Mouse (Mus musculus) neutrophil, adult 5-6 weeks (primary cell): ENCODE results near the gene Cnep1r1. TPM values are rescaled to one million over a fixed set of nuclear protein-coding genes. Genes with fewer than 3 reads are reported as not detected.

Experiments used
- ATAC-seq: fragments of 151-379, 151-347 bp; 2 replicates; pipeline ENCODE4 v1.8.0; 2017; ENCODE audit warnings: mild to moderate bottlenecking, moderate TSS enrichment; ENCODE audit not compliant: insufficient number of reproducible peaks, poor library complexity, low FRiP score, severe bottlenecking; ENCODE audit errors: extremely low read depth
- total RNA-seq: library from RNA; stranded (forward); fragments of 200-1000 nt; gene quantifications from 2 replicates; pipeline ENCODE4 v1.2.3, GENCODE M21; 2017

Gene Cnep1r1
- 13.3 and 15.7 TPM in 2 replicates for total RNA-seq

GRCm38 (mm10) chr8:88118456-88119036 is at the start of gene Cnep1r1:
TSS of gene Cnep1r1 (plus strand) at chr8:88118769.
- peak; percentile 99 for ATAC-seq

- ATAC-seq: no peak
Measured at GRCm38 (mm10) chr8:88082183-88082582, 36.4 kb upstream of the Cnep1r1 start.

- no peak for ATAC-seq
Measured at GRCm38 (mm10) chr8:88088006-88088405, 30.6 kb upstream of the Cnep1r1 start.

DNA sequence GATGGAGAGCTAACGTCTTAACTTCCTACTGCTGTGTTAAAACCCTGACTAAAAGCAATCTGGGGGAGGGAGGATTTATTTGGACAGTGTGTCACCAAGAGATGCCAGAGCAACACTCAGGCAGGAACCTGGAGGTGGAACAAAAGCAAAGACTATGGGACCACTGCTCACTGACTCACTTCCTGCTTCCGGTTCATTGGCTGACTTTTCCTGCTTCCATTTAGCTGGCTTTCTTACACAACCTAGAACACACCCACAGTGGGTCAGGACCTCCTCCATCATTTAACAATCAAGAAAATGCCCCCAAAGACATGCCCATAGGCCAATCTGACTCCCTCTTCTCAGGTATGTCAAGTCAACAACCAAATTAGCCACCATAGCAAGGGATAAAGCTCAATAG is 26.9 kb upstream of the Cnep1r1 start:
- ATAC-seq: no peak

DNA sequence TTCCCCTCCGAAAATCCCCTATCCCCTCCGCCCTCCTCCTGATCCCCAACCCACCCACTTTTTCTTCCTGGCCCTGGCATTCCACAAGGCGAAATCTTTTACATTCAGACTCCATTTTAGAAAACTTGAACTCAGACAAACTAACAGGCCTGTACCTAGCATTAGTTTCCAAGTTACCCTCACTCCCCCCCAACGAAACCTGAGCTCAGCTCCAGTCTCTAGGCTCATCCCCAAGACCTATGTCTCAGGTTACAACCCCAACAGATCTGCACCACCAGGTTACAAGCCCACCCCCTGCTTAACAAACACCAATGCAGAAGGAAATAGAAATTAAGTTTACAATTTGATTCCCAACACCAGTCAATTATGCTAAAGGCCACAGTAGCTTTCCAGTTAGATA is 25.2 kb upstream of the Cnep1r1 start:
- no peak for ATAC-seq

DNA sequence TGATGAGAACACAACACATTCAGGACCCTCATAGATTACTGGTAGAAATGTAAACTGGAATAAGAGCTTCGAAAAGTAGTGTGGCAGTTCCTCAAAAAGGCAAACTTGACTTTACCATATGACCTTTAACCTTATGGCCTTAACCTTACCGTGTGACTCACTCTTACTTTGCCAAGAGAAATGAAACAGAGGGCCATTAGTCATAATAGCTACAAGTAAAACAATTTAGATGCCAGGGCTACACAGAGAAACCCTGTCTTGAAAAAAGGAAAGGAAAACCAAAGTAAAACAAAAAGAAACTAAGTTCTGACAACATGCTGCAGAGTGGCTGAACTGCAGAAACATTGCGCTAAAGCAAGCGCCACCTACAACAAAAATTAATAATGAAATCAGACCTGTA is 19.7 kb upstream of the Cnep1r1 start:
- ATAC-seq: no peak

- ATAC-seq: no peak
Measured at GRCm38 (mm10) chr8:88099526-88099925, 19.0 kb upstream of the Cnep1r1 start.

DNA sequence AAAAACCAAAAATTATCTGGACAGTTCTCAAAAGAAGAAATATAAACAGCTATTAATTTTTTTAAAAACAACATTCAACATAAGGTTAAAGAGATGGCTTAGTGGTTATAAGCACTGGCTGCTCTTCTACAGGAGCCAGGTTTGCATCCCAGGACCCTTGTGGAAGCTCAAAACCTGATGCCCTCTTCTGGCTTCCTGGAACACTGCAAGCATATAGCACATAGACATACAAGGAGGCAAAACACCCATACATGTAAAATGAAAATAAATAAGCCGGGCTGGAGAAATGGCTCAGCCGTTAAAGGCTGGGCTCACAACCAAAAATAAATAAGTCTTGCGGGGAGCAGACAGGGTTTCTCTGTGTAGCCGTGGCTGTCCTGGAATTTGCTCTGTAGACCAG is 9.3 kb upstream of the Cnep1r1 start:
- no peak for ATAC-seq

DNA sequence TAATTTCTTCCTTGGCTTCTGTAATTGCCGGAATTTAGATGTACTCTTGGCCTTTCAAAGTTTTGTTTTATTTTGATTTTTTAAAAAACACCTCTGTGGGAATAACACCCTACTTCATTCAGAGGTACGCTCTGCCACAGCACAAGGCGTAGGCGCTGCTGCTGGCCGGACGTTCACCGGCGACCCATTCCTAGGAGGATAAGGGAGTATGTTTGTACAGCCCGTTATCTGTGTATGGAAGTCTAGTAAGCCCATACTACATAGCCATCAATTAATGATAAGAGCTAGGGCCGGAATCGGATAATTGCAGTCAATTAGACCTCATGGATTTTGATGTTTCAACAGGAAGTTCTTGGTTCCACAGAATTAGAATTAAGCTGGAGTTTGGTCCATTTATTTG is 507 bp downstream of the Cnep1r1 start:
- no peak for ATAC-seq

- ATAC-seq: no peak
Measured at GRCm38 (mm10) chr8:88124850-88125249, 6.3 kb downstream of the Cnep1r1 start.

DNA sequence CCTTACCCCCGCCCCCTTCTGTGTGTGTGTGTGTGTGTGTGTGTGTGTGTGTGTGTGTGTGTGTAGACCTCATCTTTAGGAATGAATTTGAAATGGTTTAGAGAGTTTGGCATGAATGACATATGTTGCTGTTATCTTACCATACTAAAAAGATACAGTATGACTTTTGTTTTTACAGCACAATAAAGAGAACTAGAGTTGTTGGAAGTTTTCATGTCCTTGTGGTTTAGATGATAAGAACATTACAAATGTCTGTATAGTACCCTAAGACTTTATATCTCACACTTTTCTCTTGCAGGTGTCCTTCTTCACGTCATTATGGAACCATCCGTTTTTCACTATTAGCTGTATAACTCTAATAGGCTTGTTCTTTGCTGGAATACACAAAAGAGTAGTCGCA is 10.8 kb downstream of the Cnep1r1 start:
- ATAC-seq: no peak

DNA sequence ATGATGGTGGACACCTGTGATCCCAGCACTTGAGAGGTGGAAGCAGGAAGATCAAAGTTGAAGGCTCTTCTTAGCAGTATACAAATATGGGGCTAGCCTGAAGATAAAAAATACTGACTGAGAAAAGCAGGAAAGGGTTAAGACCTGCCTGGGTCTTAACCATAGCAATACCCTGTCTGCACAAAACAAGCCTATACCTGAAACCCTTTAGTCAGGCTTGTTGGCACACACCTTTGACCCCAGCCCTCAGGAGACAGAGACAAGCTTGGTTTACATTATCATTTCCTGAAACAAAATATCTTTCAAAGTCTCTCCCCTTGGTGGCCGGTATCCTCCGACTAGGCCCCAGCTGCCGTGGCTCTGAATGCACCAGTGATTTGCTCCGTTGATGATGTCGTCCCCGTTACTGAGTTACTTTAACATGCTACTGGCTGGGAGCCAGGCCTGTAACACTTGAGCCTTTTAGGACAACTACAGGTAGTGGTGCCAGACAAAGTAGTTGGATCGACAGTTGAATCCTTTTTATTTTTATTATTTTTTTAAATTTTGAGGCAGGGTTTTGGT is 12.3 kb downstream of the Cnep1r1 start:
- no peak for ATAC-seq

- ATAC-seq: peak; percentile 67
Measured at GRCm38 (mm10) chr8:88137748-88138484, 19.3 kb downstream of the Cnep1r1 start, which contains the start of gene Heatr3. TSS of gene Heatr3 (plus strand) at chr8:88137855.

DNA sequence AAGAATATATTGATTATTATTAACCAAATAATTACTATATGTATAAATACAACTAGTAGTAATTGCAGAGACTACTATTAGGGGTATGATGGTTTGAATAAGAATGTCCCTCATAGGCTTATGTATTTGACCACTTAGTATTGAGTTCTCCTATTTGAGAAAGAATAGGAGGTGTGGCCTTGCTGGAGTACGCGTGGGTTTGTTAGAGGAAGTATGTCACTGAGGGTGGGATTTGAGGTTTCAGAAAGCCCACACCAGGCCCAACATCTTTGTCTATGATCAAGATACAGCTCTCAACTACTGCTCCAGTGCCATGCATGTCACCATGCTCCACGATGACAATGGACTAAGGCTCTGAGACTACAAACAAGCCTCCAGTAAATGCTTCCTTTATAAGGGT is 20.7 kb downstream of the Cnep1r1 start:
- no peak for ATAC-seq

DNA sequence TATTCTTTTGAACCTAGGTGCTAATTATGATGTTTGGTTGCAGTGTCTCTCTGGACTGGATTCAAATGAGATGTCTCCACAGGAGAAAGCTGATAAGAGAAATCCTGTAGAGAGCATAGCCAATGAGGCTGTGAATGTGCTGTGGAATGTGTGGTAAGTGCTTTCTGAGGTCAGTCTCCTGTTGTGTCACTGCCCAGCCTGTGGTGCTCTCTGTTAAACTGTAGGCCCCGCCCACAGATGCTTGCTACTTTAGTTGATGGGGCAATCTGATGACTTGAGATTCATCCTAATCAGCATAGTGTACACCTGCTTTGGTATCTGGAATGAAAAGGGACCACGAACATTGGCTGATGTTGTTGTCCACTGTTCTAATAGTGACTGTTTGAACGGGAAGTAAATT is 23.1 kb downstream of the Cnep1r1 start:
- no peak for ATAC-seq

DNA sequence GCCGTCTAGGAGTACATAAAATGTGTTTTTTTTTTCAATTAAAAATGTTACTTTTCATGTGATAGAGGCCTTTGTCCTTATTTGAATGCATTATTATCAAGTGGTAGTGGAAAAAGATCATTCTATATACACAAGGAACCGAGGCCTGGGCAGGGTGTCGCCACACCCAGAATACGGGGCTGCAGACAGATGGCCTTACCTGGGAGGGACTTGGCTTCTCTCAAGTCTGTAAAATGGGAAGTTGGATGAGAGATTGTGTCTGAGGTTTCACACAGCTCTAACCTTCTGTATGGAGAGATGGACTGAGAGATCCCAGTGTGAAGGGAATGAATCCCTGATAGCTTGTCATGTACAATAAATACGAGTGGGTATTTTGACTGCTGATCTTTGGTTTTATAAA is 25.5 kb downstream of the Cnep1r1 start:
- no peak for ATAC-seq

DNA sequence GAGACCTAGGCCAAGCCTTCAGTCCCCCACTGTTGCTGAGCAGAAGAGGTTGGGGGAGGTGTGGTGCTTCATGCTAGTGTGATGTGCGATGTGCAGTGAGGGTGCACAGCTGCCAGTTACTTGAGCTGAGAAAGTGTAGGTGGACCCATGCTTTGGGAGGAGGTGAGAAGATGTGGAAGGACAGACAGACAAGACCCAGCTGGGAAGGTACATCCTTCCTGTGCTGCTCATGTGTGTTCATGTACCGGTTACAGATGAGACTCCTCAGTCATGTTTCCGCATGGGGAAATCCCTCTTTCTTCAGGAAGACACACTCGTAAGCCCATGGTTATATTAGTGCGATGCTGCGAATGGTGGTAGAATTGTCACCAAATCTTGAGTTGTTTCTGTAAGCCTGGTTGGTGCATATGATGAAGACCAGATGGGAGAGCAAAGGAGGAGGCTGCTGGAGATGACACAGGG is 32.4 kb downstream of the Cnep1r1 start:
- ATAC-seq: no peak

GRCm38 (mm10) chr8:88160237-88160995 is 41.8 kb downstream of the Cnep1r1 start:
- no peak for ATAC-seq

GRCm38 (mm10) chr8:88161439-88161838 is 42.9 kb downstream of the Cnep1r1 start:
- ATAC-seq: peak; percentile 77; the same call in 1 of the 2 replicates

GRCm38 (mm10) chr8:88175264-88175663 is 56.7 kb downstream of the Cnep1r1 start:
- no peak for ATAC-seq
